Mouse (Mus musculus): ENCODE results near the gene Tmem132b. TPM values are rescaled to one million over a fixed set of nuclear protein-coding genes. Genes with fewer than 3 reads are reported as not detected.

Gene Tmem132b
- total RNA-seq, 2 experiments from 2014 or later, result 0.32 to 0.39 TPM

- no peak for DNase-seq (ENCODE audit: low spot score in 2 of 2)
Measured at GRCm38 (mm10) chr5:125758506-125758905, 226.9 kb downstream of the Tmem132b start.

DNA sequence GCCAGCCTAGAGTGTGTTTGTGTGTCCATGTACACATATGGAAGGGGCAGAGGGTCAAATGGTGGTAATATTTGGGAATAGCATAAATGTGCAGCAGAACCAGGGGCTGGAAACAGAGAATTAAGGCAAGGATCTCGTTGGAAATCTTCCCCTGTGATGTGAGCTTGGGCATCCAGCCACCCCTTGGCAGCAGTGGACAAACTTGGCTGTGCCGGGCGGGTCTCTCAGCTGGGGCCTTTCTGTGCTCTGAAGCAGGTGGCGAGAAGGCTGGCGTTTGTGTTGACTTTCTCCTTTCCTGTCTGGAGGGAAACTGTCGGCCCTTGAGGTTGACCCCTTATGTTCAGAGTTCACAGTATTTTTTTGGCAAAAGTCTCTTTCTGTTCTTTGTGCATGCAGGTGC, 235.4 kb downstream of the Tmem132b start:
- DNase-seq (ENCODE audit: low spot score in 2 of 2), result no peak

DNA sequence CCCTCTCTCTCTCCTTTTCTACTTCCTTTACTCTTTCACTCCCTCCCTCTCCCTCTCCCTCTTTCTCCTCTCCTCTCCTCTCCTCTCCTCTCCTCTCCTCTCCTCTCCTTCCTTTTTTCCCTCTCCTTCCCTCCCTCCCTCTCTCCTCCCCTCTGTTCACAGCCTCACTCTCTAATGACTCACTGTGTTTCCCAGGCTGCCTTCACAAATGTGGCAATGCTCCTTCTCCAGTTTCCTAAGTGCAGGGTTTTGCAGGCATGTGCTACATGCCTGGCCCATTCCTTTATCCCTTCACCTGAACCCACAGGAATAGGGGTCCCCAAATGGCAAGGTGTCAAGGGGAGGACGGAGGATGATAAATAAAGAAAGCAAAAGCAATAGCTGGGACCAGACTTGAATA, 236.4 kb downstream of the Tmem132b start:
- no peak for DNase-seq (ENCODE audit: low spot score in 2 of 2)

DNA sequence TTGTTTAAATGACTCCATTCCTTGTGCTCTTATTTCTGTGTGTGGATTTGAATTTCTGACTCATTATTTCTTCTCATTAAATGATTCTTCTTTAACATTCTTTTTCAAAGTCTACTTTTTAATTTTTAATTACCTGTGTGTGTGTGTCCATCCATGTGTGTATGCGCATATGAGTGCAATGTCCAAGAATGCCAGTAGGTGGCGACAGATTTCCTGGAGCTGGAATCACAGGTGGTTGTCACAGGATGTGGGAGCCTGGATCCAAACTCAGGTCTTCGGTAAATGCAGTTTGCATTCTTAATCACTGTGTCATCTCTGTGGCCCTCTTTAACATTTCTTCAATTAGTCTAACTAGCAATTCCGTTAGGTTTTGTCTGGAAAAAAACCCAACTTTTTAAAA, 240.7 kb downstream of the Tmem132b start:
- no peak for DNase-seq (ENCODE audit: low spot score in 2 of 2)

DNA sequence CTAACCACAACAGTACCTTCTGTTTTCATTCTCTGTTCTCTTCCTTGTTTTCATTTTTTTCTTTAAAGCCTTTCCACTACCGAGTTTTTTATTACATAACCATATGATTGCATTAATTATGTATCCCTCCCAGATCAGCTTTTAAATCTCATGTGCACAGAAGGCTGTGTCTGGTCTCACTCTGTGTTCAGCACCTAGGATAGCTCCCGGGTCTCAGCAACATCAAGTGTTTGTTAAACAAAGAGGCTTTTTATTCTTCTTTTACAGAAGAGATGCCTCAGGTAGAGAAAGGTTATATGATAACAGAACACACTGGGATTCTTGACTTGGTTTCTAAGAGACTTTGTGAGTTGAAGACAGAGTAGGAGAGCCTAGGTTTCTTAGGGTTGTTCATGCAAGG, 241.2 kb downstream of the Tmem132b start:
- DNase-seq (ENCODE audit: low spot score in 2 of 2), result no peak

GRCm38 (mm10) chr5:125780332-125780731, 248.8 kb downstream of the Tmem132b start:
- no peak for DNase-seq (ENCODE audit: low spot score in 2 of 2)

GRCm38 (mm10) chr5:125792643-125793042, 261.1 kb downstream of the Tmem132b start:
- no peak for DNase-seq (ENCODE audit: low spot score in 2 of 2)

GRCm38 (mm10) chr5:125794318-125794717, 262.7 kb downstream of the Tmem132b start:
- no peak for DNase-seq (ENCODE audit: low spot score in 2 of 2)

GRCm38 (mm10) chr5:125799622-125800021, 268.0 kb downstream of the Tmem132b start:
- DNase-seq (ENCODE audit: low spot score in 2 of 2), result no peak

DNA sequence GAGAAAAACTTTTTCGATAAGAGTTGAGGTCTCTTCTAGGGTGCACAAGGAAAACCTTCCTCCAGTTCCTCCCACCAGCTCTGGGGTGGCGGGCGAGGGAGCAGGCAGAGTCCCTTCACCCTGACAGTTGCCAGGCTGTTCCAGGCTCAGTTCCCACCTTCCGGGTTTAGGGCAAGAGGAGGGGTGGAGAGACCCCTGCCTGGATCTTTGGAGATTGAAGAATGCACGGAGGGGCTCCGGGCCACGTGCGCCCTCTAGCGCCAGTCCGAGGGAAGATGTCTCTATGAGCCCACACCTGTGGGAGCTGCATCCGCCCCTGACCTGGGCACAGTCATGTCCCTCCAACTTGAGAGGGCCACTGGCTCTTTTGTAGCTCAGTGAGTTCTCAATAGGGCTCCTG, 268.5 kb downstream of the Tmem132b start:
- no peak for DNase-seq (ENCODE audit: low spot score in 2 of 2)

DNA sequence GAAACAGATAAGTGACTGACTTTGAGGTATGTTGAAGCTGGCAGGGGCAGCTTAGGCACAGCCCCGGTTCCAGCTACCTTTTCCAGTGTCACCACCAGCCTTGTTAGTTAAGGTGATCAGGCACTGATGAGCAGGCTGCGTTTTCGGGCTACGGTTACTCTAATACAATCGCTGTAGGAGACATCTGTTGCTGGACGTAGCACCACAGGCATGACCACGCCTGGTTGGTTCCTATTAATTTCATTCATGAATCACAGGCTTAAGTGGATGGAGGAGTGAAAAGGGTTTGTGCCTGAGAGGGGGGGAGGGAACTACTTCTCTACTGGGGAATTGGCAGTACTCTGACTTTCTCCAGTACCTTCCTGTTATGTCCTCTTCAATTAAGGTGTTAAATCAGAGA, 271.2 kb downstream of the Tmem132b start:
- DNase-seq (ENCODE audit: low spot score in 2 of 2), result no peak

- DNase-seq (ENCODE audit: low spot score in 2 of 2), result no peak
Measured at GRCm38 (mm10) chr5:125805327-125805726, 273.8 kb downstream of the Tmem132b start.

DNA sequence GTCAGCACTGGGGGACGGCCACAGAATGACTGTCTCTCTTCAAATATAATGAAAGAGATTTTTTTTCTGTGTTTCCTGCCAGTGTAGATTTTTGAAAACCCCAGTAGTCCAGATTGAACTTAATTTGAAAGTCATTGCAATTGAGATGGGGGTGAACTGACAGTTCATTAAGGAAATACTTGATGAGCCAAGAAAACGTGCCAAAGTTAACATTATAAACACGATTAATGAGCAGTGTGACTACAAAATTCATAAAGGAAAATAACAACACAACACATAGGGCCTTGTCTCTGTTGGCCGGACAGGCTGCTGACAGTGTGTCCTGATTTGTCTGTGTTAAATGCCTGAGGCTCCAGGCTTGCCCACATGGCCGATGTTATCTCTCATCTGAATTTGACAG, 276.3 kb downstream of the Tmem132b start:
- no peak for DNase-seq (ENCODE audit: low spot score in 2 of 2)

DNA sequence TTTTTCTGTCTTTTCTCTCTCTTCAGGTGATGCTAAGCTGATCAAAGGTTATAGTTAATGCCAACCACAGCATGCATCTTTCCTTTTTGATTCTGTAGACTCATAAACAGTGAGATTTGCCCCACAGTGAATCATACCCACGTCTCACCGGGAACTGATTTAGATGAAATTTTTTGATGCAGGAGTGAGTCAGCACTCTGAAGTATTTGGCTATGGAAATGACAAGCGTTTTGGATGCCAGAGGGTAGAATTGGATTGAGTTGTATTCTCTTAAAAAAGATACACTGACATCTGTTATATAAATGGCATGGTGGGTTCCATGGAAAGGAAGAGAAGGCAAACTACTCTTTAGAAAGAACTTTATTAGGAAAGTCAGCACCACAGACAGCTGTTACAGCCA, 297.8 kb downstream of the Tmem132b start:
- no peak for DNase-seq (ENCODE audit: low spot score in 2 of 2)

DNA sequence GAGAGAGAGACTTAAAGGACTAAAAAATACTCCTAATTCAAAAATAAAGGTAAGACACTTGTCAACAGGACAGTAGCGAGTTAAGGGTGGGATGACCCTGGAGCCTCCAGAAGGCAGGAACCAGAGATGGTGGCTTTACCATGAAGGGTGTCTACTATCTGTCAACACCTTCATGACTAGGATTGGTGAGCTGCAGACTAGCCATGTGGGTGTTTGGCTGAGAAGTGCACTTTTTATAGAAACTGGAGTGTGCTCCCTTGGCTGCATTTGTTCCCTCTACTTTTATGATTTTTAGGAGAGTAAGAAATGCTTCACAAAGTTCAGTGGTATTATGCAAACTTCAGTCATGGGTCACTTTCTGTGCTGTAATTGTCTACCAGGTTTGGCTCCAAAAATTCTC, 304.3 kb downstream of the Tmem132b start:
- no peak for DNase-seq (ENCODE audit: low spot score in 2 of 2)

DNA sequence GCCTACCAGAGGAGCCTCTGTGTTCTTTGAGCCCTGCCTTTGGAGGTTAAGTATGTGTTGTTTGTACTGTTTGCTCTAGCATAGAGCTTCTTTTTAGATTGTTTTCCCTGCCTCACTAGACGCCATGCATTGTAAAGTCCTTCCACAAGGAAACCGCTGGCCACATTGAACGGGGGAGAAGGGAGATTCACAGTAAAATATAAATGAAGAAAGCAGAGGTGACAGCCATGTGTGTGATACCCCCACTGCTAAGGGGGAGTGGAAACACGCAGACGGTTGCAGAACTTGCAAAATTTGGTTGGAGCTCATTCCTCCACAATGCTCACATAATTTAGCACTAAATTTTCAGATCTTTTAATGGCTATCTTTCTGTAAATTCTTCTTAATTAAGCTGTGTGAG, 305.2 kb downstream of the Tmem132b start:
- DNase-seq (ENCODE audit: low spot score in 2 of 2), result no peak

Other genes with a start within 250 kb of the Tmem132b start
- gene Scarb1, start 190.7 kb upstream of the Tmem132b start, total RNA-seq (2021), result 10 to 100 TPM; 49.4 to 54.6 TPM
- not detected for gene Gm10382, start 142.5 kb upstream of the Tmem132b start, total RNA-seq (2021)
- gene Ubc, start 141.6 kb upstream of the Tmem132b start, total RNA-seq (2021), result 100 to 1,000 TPM; 650 to 744 TPM
- 1 to 10 TPM; 6.8 to 7.8 TPM for gene Dhx37, start 97.7 kb upstream of the Tmem132b start, total RNA-seq (2021)
- gene Bri3bp, start 90.2 kb upstream of the Tmem132b start, total RNA-seq (2021), result 10 to 100 TPM; 10.4 to 12.0 TPM
- gene Aacs, start 56.0 kb upstream of the Tmem132b start, total RNA-seq (2021), result 10 to 100 TPM; 11.6 to 13.7 TPM

Measured in gastrocnemius, postnatal 4 days (tissue).